Mouse (Mus musculus) intestine, embryonic 15.5 days (tissue): ENCODE measurements around the gene Npas4. TPM values are rescaled to one million over a fixed set of nuclear protein-coding genes. Genes with fewer than 3 reads are reported as not detected.
A peak's percentile ranks its signal among the peaks of the same experiment; 100 is the strongest.
"Not testable (repeated sequence)": the region's sequence is repeated elsewhere in the genome, so short reads cannot be mapped to it uniquely, and the experiment has no call there.

ENCODE experiments used
- ATAC-seq: fragments of 200-750 bp; cut with Nextera tagmentation; 2 replicates; pipeline ENCODE4 v1.8.0; 2017; ENCODE audit warnings: moderate TSS enrichment, moderate library complexity
- H3K27ac ChIP-seq: fragments of 300-500 bp; sonication (generic); 2 replicates; pipeline ENCODE4 v1.5.1; 2015; ENCODE audit warnings: mild to moderate bottlenecking, inconsistent platforms
- H3K27me3 ChIP-seq: fragments of 300-500 bp; sonication (generic); replicated peaks from 2 replicates; pipeline ENCODE4 v1.6.1; 2015; ENCODE audit warnings: inconsistent platforms
- H3K36me3 ChIP-seq: fragments of 300-500 bp; sonication (generic); 2 replicates; pipeline ENCODE4 v1.6.1; 2015; ENCODE audit warnings: inconsistent platforms
- H3K4me1 ChIP-seq: fragments of 300-500 bp; sonication (generic); replicated peaks from 2 replicates; pipeline ENCODE4 v1.6.1; 2015; ENCODE audit warnings: inconsistent platforms
- H3K4me2 ChIP-seq: fragments of 300-500 bp; sonication (generic); replicated peaks from 2 replicates; pipeline ENCODE4 v1.6.1; 2015; ENCODE audit warnings: mild to moderate bottlenecking, inconsistent platforms
- H3K4me3 ChIP-seq: fragments of 300-500 bp; sonication (generic); replicated peaks from 2 replicates; pipeline ENCODE4 v1.5.1; 2015; ENCODE audit warnings: inconsistent platforms
- H3K9ac ChIP-seq: fragments of 300-500 bp; sonication (generic); 2 replicates; pipeline ENCODE4 v1.6.1; 2015; ENCODE audit warnings: inconsistent platforms
- H3K9me3 ChIP-seq: fragments of 300-500 bp; sonication (generic); 2 replicates; pipeline ENCODE4 v1.6.1; 2016; ENCODE audit warnings: inconsistent platforms
- WGBS: fragments of 180-500 bp; shearing (Covaris S2); methylation state at CpG from one replicate; pipeline ENCODE4 v1.1.7; 2015; 5-methylcytosine and 5-hydroxymethylcytosine counted together
- polyA plus RNA-seq: library from polyadenylated mRNA; unstranded; fragments of >200 nt; fragmentation: Nextera tagmentation; extraction: Ambion mirVana; gene quantifications from 2 replicates; pipeline ENCODE4 v1.2.1, GENCODE M21; 2015

The Npas4 gene
- polyA plus RNA-seq, 1 experiment from 2014 or later = 0.24 TPM

DNA sequence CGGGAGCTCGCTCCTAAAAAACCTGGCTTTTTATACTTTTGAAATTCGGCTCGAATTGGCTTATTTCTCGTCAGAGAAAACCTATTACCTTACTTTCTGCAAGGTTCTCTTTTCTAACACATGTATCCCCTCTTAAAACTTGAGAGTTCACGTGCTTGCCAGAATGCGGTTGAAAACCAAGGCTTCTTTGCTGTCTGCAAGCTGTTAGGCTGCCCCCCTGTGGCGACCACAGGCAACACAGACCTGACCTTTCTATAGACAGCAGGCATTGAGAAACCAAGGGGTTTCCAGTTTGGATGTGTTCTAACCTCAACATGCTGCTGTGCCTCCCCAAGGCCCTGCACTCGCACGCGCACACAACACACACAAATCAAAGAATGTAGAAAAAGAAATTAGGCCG lies 26.7 kb upstream of the Npas4 start:
- Histone ChIP-seq H3K4me3 (no peak overlapping the region), H3K4me2 (peak overlapping the region; percentile 31; the same call in 1 of the 2 replicates), H3K27me3 (no peaks in the 10 kb centered on the region), H3K36me3 (no peaks in the 10 kb centered on the region), H3K9me3 (no peaks in the 10 kb centered on the region), H3K9ac (no peak overlapping the region), H3K27ac (no peak overlapping the region), H3K4me1 (peaks cover 8% of the 10 kb centered on the region; the same call in 1 of the 2 replicates)
- peak; percentile 59; the same call in 1 of the 2 replicates for ATAC-seq
- 19% methylated on average over 12 of the region's 12 CpGs for WGBS

DNA sequence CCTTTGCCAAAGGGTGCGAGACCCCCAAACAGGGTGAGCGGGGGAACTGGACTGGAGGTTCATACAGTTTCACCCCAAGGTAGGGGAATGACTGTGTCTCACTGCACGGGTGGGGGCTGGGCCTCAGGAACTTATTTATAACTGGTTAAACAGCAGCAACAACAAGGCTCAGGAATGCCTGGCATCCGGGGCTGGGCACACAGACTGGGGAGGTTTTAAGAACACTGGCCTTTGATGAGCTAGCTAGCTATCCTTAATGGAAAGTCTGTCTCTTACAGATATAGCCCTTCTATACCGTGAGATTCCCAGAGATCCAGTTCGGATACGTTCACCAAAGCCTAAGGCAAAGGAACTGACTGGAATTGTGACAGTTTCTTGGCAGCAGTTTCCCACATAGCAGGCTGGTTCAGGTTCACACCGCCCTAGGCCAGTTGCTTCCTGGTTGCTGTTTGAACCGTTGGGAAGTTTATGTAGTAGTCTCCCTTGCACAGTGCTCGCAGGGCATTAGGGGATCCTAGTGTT lies 26.2 kb upstream of the Npas4 start:
- peak; percentile 51 for ATAC-seq

DNA sequence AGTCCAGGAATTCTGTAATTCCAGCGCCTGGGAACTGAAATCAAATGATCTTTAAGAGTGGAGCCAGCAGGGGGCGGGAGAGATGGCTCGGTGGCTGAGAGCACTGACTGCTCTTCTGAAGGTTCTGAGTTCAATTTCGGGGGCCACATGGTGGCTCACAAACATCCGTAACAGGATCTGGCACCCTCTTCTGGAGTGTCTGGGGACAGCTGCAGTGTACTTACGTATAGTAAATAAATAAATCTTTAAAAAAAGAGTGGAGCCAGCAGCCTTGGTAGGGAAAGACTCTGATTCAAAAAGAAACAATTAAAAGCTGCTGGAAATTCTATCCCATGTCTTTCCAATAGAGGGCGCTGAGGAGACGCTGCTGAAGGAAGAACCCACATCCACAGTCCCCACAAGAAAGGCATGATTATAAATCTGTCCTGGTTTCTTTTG lies 24.9 kb upstream of the Npas4 start:
- Histone ChIP-seq H3K27ac (no peak overlapping the region), H3K9ac (no peak overlapping the region), H3K4me1 (peaks cover 8% of the 10 kb centered on the region; the same call in 1 of the 2 replicates), H3K9me3 (no peaks in the 10 kb centered on the region), H3K27me3 (no peaks in the 10 kb centered on the region), H3K4me3 (no peak overlapping the region), H3K36me3 (no peaks in the 10 kb centered on the region), H3K4me2 (no peak overlapping the region)
- 21% methylated on average over 8 of the region's 8 CpGs for WGBS
- ATAC-seq = no peak

More for the DNA sequence above, 26.2 kb upstream of the Npas4 start:
- H3K4me1 ChIP-seq = peaks cover 8% of the 10 kb centered on the region; the same call in 1 of the 2 replicates
- 21% methylated on average over 10 of the region's 10 CpGs for WGBS
- no peak overlapping the region; the same call in 1 of the 2 replicates for H3K9ac ChIP-seq
- H3K27me3 ChIP-seq = no peaks in the 10 kb centered on the region
- H3K4me3 ChIP-seq = no peak overlapping the region
- H3K36me3 ChIP-seq = no peaks in the 10 kb centered on the region
- H3K4me2 ChIP-seq = peak overlapping the region; percentile 31; the same call in 1 of the 2 replicates
- H3K27ac ChIP-seq = no peak overlapping the region
- H3K9me3 ChIP-seq = no peaks in the 10 kb centered on the region

DNA sequence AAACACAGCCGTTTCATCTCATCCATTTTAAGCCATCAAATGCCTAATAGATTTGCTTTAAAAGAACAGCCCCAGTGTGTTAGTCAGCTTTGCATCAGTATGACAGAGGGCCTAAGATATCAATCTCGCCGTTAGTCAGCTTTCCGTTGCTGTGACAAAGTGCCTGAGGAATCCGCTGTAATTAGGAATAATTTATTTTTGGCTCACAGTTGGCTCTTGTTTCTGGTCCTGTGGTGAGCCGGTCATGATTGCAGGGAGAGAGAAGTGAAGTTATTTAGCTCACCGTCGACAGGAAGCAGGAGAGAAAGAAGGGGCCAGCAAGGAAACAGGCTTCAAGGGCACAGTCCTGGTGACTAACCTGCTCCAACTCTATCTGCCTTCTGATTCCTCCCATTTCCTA lies 23.0 kb upstream of the Npas4 start:
- H3K36me3 ChIP-seq = no peaks in the 10 kb centered on the region
- 56% methylated on average over 8 of the region's 8 CpGs for WGBS
- no peaks in the 10 kb centered on the region for H3K27me3 ChIP-seq
- peaks cover 8% of the 10 kb centered on the region; the same call in 1 of the 2 replicates for H3K4me1 ChIP-seq
- no peak overlapping the region for H3K9ac ChIP-seq
- H3K4me2 ChIP-seq = no peak overlapping the region
- ATAC-seq = no peak
- H3K27ac ChIP-seq = no peak overlapping the region
- H3K9me3 ChIP-seq = no peaks in the 10 kb centered on the region
- H3K4me3 ChIP-seq = no peak overlapping the region

DNA sequence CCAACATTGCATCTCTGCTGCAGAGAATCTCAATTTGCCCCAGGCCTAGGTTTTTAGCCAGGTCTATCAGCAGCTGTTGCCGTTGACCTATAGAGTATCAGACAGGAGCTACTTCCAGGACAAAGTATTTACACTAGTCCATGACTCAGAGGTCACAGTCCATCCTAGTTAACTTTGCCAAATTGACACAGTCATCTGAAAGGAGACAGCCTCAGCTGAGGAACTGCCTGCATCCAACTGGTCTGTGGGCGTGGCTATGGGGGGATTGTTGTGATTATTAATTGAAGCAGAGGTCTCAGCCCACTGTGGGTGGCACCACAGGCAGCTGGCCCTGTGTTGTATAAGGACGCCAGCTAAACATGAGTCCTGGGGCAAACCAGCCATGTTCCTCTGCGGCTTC lies 14.8 kb upstream of the Npas4 start:
- ATAC-seq = no peak
- Histone ChIP-seq H3K27me3 (peaks cover 6% of the 10 kb centered on the region; the same call in 1 of the 2 replicates), H3K27ac (no peak overlapping the region), H3K4me2 (no peak overlapping the region), H3K9me3 (no peaks in the 10 kb centered on the region), H3K36me3 (no peaks in the 10 kb centered on the region), H3K4me3 (no peak overlapping the region), H3K4me1 (peaks cover 3% of the 10 kb centered on the region; the same call in 1 of the 2 replicates), H3K9ac (no peak overlapping the region)
- WGBS = 54% methylated on average over 4 of the region's 4 CpGs

DNA sequence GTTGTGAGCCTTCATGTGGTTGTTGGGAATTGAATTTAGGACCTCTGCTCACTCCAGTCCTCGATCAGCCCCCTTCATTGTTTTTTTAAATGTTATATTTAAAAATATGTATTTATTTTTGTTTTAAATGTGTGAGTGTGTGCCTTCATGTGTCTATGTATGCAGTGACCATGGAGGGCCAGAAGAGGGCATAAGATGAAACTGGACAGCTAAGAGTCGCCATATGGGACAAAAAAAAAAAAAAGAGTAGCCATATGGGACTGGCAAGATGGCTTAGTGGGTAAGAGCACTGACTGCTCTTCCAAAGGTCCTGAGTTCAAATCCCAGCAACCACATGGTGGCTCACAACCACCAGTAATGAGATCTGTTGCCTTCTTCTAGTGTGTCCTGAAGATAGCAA lies 13.5 kb upstream of the Npas4 start:
- not testable (repeated sequence) for H3K36me3 ChIP-seq, H3K4me3 ChIP-seq, H3K9ac ChIP-seq, H3K27ac ChIP-seq, ATAC-seq, H3K4me1 ChIP-seq, H3K27me3 ChIP-seq, H3K9me3 ChIP-seq, H3K4me2 ChIP-seq
- 59% methylated on average over 2 of the region's 2 CpGs for WGBS

DNA sequence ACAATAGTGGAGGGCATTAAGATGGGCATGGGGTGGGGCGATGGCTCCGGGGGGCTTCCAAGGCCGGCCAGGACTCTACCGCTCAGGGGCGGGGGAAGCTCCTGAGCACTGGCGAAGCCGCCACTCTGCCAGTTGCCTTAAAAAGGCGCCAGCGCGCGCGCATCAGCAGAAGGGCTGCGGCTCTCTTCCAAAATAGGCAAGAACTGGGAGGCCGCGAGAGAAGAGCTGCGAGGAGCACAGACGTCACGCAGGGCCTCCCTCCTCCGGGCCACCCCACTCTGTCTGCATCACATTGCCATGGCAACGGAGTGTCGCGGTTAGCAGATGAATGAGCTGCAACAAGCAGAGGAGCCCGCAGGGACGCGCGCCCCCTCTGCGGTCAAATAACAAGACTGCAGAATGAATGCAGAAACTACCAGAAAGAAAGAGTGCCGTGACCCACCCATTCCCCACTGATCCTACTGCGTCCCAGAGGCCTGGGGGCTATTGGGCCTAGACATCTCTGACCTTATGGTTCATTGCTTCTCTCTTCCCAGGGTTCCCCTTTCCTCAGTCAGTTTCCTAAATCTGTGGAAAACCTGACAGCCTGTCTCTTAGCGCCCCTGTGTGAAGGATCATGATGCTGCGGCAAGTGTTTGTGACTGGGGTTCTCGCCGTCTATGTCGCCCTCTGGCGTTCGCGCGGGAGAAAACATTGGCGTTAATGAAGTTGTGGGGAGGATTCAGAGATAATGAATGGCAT lies 11.7 kb upstream of the Npas4 start:
- Histone ChIP-seq H3K27ac (peak overlapping the region; percentile 33; the same call in 1 of the 2 replicates), H3K4me1 (peaks cover 3% of the 10 kb centered on the region; the same call in 1 of the 2 replicates), H3K36me3 (no peaks in the 10 kb centered on the region), H3K4me3 (peak overlapping the region; percentile 10), H3K9ac (0 out of 2 replicates have a peak overlapping the region, but pooled peaks have one; percentile 15), H3K27me3 (peaks cover 9% of the 10 kb centered on the region; the same call in 1 of the 2 replicates), H3K4me2 (peak overlapping the region; percentile 50), H3K9me3 (no peaks in the 10 kb centered on the region)
- ATAC-seq = peak; percentile 95
- WGBS = 1% methylated on average over 39 of the region's 39 CpGs

DNA sequence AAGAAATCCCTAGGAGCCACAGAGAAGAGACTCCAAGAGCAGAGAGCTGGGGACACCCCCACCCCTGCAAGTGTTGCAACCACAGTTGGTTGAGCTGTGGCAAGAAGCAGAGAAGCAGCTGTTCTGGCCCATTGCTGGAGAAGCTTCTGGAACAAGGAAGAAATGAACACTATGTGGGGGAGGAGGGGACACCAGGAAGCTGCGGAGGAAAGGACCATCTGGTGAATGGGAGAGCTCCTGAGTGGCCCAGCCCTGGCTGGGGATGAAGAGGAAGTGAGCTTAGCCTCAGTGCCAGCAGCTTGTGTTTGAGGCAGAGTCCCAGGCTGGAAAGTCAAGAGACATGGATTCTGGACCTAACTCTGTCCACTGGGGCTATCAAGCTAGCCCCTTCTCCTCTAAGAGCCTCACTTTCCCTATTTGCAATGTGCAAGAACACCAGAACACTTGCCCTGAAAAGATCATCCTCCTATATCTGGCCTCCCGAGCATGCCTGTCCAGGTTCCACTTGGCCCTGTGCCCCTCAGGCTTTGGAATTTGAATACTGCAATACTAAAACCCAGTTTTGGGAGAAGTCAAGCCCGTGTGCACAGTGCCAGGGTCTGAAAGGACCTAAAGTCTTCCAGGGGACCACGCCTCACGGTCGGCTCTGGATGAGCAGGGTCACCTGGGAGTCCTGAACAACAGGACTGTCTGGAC lies 9.5 kb upstream of the Npas4 start:
- Histone ChIP-seq H3K9me3 (no peaks in the 10 kb centered on the region), H3K4me1 (peaks cover 3% of the 10 kb centered on the region; the same call in 1 of the 2 replicates), H3K9ac (no peak overlapping the region), H3K4me2 (peak overlapping the region; percentile 26), H3K4me3 (0 out of 2 replicates have a peak overlapping the region, but pooled peaks have one; percentile 0), H3K27me3 (peaks cover 9% of the 10 kb centered on the region; the same call in 1 of the 2 replicates), H3K27ac (no peak overlapping the region), H3K36me3 (no peaks in the 10 kb centered on the region)
- 55% methylated on average over 6 of the region's 6 CpGs for WGBS
- ATAC-seq = no peak

DNA sequence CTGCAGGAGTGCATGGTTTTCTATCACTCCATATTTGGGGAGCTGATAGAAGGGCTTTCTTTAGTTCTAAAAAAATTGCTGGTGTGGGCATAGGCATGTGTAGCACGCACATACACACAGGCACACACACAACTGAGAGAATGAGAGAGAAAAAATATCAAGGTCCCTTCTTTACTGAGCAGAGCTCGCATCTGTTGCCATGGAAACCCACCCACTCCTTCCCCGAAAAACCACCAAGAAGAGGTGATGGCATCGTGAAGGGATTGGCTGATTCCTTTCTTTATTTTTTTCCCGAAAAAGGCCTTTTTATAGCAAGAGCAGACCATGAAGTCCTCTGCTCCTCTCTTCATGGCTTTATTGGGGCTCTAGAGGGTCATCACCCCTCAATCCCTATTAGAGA lies 3.9 kb upstream of the Npas4 start:
- ATAC-seq = no peak
- Histone ChIP-seq H3K4me1 (0 out of 2 replicates have a peak, but pooled peaks cover 8% of the 10 kb centered on the region), H3K9ac (no peak overlapping the region), H3K9me3 (no peaks in the 10 kb centered on the region), H3K4me3 (no peak overlapping the region), H3K27ac (no peak overlapping the region), H3K4me2 (no peak overlapping the region), H3K27me3 (peaks cover 30% of the 10 kb centered on the region), H3K36me3 (no peaks in the 10 kb centered on the region)
- WGBS = 63% methylated on average over 5 of the region's 5 CpGs

DNA sequence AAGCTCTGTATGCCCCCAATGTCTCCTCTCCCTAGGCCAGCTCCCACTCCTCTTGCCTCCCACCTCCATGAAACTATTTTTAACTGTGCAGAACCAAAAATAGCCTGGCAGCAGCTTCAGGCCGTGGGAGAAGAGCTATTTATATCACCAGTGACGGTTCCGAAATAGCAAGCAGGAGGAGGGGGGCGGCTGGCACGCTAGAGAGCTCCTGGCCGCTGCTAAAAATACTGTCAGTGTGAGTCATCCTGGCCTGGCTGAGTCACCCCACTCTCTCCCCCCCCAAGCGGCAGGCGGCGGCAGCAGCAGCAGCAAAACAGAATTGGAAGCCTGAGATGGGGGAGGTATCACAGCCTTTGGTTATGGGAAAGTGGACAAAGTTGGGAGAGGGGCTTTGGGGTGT lies 2.8 kb upstream of the Npas4 start:
- peak overlapping the region; percentile 17; the same call in 1 of the 2 replicates for H3K4me2 ChIP-seq
- 2% methylated on average over 9 of the region's 9 CpGs for WGBS
- H3K36me3 ChIP-seq = no peaks in the 10 kb centered on the region
- no peak overlapping the region for H3K9ac ChIP-seq
- peak; percentile 85 for ATAC-seq
- 0 out of 2 replicates have a peak, but pooled peaks cover 8% of the 10 kb centered on the region for H3K4me1 ChIP-seq
- H3K27ac ChIP-seq = no peak overlapping the region
- peaks cover 30% of the 10 kb centered on the region for H3K27me3 ChIP-seq
- H3K9me3 ChIP-seq = no peaks in the 10 kb centered on the region
- no peak overlapping the region for H3K4me3 ChIP-seq

DNA sequence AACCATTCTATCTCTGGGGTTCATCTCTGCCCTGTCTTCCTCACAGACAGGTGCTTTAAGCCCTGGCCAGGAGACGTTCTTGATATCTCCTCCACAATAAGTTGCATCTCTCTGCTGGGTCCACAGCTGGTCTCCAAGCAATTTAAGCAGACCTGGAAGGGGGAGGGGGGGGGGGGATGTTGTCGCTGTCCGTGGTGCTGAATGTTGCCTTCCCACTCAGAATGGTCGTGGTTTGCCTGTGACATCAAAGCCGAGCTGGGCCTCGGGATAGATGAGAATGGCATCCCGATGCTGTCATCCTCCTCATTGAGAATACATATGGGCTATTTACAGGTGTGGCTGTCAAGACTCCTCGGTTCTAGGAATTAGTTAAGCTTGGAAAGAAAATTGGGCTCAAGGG lies 2.3 kb upstream of the Npas4 start:
- 0 out of 2 replicates have a peak, but pooled peaks cover 8% of the 10 kb centered on the region for H3K4me1 ChIP-seq
- H3K4me3 ChIP-seq = no peak overlapping the region
- 12% methylated on average over 8 of the region's 8 CpGs for WGBS
- H3K9me3 ChIP-seq = no peaks in the 10 kb centered on the region
- H3K4me2 ChIP-seq = peak overlapping the region; percentile 17; the same call in 1 of the 2 replicates
- no peaks in the 10 kb centered on the region for H3K36me3 ChIP-seq
- H3K9ac ChIP-seq = no peak overlapping the region
- no peak overlapping the region for H3K27ac ChIP-seq
- peaks cover 30% of the 10 kb centered on the region for H3K27me3 ChIP-seq
- ATAC-seq = no peak

DNA sequence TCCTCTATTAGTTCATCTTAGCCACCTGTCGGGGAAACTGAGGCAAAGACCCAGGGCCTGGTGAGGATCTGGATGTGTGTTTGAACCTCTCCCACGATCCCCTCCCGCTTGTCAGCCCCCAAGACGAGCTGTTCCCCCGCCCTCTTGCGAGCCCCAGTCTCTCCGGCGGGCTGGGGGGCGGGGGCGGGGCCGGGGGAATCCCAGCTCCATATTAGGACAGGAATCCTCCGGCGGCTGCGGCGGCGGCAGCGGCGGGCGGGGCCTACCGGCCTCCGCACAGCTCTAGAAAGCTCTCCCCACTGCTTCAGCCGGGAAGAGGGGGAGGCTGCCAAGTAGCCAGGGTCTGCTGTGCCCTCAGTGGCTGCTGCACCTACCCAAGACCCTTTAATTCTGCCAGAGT lies 600 bp upstream of the Npas4 start:
- no peak overlapping the region for H3K9ac ChIP-seq
- no peak overlapping the region for H3K4me3 ChIP-seq
- no peaks in the 10 kb centered on the region for H3K9me3 ChIP-seq
- no peaks in the 10 kb centered on the region for H3K36me3 ChIP-seq
- no peak overlapping the region for H3K27ac ChIP-seq
- H3K4me1 ChIP-seq = 0 out of 2 replicates have a peak, but pooled peaks cover 8% of the 10 kb centered on the region
- peak overlapping the region; percentile 35; the same call in 1 of the 2 replicates for H3K4me2 ChIP-seq
- 3% methylated on average over 21 of the region's 22 CpGs for WGBS
- H3K27me3 ChIP-seq = peaks cover 34% of the 10 kb centered on the region
- ATAC-seq = no peak
